Mouse (Mus musculus): Measurements from ENCODE around the gene Ugt1a5. TPM values are rescaled to one million over a fixed set of nuclear protein-coding genes. Genes with fewer than 3 reads are reported as not detected.
"Not testable (repeated sequence)": the region's sequence is repeated elsewhere in the genome, so short reads cannot be mapped to it uniquely, and the experiment has no call there.

Ugt1a5 gene
- polyA plus RNA-seq (2017; shearing (Covaris generic)), result not detected

GRCm38 (mm10) chr1:88165711-88166110, at the start of gene Ugt1a5:
Gene Ugt1a5, plus strand, starts transcription at chr1:88166012.
- no peak for ATAC-seq

DNA sequence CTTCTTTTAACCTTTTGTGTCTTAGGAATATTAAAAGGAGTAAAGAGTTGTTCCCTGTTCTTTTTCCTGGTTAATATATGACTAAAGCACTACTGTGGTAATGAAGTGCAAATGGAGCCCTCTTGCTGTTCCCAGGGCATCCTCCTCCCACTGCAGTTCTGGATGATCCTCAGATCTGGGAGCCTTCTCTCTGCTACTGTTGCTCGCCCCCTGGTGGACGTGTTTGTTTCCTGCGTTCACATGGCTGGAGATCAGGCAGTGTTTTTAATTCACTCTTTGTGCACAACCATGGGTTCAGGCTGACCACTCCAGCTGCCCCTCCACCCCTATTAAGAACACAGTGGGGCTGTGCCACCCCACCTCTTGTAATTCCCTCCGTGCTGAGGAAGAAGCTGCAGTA, 45.3 kb upstream of the Ugt1a5 start:
- ATAC-seq, result not testable (repeated sequence)

DNA sequence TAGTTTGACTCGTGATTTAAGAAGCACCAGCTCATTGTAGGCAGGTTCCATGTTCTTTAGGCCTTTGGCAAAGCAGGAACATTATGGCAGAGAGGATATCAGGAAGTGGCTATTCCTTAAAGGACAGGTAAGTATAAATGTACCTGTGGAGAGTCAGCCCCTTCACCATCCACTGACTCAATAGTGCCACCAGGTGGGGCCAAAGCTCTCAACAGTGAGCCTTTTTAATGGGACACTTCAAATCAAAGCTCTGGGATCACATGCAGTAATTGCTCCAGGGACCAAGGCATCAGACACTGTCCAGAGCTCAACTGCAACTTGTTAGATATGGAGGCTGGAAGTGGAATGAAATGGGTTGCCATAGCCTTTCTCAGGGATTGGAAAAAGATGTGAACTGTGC, 44.3 kb upstream of the Ugt1a5 start:
- ATAC-seq, result not testable (repeated sequence)

DNA sequence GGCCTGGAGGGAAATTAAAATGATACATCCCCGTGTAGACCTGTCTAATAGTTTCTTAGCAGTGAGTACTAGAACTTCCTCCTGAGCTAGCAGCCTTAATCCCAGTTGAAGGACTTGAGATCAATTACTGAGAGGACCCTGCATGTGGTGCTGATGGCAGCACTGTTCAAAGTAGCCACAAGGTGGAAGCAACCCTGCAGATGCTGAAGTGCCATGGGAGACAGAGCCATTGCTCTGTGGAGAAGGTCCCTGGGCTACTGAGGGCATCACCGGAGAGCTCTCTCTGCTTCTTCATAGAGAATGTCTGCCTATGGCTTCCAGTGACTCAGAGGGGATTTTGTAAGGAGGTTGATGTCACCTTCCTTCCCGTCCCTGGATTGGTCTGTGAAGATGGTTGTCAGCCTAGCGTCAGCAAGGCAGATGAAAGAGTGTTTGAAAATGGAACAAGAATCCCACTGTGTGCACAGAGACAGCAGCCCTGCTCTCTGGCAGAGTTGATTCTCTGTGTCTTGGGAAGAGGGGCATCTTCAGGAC, 39.9 kb upstream of the Ugt1a5 start:
- not testable (repeated sequence) for ATAC-seq

DNA sequence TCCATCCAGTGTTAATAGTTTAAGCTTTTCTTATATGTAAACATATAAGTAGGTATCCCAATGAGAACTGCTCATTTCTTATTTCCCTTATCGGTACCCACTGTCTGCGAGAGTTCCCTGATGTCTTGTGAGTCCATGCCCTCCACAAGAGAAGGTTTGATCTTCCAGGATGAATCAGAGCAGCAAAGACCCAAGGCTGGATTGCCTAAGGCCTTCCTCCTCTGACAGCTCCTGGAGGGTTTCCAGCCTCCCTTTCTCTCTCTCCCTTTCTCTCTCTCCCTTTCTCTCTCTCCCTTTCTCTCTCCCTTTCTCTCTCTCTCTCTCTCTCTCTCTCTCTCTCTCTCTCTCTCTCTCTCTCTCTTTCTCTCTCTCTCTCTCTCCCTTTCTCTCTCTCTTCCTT, 36.7 kb upstream of the Ugt1a5 start:
- not testable (repeated sequence) for ATAC-seq

DNA sequence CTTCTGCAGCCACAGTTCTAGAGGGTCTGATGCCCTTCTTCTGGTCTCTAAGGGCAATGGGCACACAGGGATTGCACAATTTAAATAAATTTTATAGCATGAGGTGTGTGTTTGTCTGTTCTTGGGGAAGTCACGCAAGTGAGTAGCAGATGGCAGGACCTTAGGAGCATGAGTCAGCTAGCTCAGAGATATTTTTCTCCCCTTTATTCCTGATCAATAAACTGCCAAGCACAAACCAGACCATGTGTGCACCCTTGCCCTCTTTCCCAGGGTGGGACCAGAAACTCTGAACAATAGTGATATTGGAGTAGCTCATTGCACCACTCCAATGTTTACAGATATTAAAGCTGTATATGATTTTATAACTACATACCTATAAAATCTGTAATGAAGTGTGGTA, 35.6 kb upstream of the Ugt1a5 start:
- ATAC-seq, result not testable (repeated sequence)

DNA sequence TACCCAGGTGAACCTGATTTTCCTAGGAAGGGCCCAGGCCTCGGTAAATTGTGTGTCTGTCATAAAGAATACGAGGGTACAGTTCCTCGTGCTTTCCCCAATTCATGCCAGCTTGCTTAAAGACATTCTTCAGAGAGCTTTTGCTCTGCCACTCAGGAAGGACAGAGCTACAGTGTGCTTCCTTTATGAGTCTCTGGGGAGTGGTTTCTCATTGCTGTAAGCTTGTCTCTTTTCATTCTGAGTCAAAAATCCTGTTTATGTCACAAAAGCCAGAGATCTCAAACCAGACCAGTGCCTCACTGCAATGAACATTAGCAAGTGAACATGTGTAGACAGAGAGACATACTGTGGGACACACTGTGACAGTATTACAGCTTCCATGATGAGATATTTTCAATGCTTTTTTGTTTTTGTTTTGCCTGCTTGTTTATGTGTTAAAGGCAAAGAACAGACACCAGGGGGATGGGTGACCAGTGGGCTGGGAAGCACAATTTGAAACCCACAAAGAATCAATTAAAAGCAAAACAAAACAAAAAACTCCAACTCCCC, 31.8 kb upstream of the Ugt1a5 start:
- ATAC-seq, result peak; percentile 29

- not testable (repeated sequence) for ATAC-seq
These were observed 31.3 kb upstream of the Ugt1a5 start, which contains the start of gene Ugt1a6a for GRCm38 (mm10) chr1:88134457-88135011. Gene Ugt1a6a, plus strand, starts transcription at chr1:88134809.

GRCm38 (mm10) chr1:88135229-88135904, 30.4 kb upstream of the Ugt1a5 start:
- not testable (repeated sequence) for ATAC-seq

DNA sequence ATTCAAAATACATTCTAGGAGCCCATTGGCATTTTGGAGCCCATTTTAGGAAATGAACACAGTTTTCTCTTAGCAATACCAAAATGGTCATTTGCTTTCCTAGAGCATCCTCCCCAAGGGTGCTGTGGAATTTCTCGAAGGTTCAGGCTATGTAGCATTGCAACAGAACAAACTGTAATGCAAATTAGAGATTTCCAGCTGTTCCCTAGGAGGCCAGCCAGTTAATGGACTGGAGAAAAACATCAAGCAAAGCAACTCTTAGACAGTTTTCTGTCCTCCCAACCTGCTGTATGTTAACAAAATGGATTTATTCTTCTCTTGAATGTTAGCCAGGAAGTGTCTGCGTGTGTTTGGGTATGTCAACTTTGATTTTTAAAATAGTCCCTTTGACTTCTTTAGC, 29.2 kb upstream of the Ugt1a5 start:
- ATAC-seq, result no peak

- ATAC-seq, result no peak
These were observed 28.5 kb upstream of the Ugt1a5 start for GRCm38 (mm10) chr1:88137264-88137663.

DNA sequence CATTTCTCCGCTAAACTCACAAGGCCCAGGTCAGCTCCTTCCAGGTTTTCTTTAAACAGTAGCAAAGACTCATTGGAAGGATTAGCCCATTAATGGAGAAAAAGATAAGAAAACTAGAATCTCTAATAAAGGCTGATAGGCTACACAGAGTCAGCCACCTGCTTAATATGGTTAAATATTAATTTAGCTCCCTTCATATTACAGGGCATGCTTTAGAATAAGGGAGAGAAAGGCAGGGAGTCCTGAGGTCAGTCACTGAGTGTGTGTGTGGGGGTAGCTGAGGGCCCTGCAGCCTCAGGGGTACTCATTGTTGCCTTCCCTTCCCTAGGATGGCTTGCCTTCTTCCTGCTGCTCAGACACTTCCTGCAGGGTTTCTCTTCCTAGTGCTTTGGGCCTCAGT, 27.7 kb upstream of the Ugt1a5 start:
- ATAC-seq, result no peak

DNA sequence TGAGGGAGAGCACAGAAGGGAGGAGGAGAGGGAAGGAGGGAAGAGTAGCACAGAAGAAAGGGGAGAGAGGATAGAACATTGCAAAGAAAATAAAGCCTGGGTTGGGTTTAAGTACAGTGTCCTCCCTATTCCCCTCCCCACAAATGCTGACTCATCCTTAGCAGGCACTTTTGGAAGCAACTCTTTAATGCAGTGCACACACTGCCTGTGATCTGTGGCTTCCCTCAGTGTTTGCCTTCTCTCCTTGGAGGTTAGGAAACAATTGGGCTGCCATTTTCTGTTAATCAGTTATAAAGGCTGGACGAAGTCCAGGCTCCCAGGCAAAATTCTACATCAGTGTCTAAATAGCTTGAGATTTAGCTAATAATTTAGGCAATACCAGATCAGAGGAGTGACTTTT, 25.3 kb upstream of the Ugt1a5 start:
- ATAC-seq, result not testable (repeated sequence)

GRCm38 (mm10) chr1:88143966-88144675, 21.7 kb upstream of the Ugt1a5 start:
- ATAC-seq, result not testable (repeated sequence)

- not testable (repeated sequence) for ATAC-seq
These were observed 20.5 kb upstream of the Ugt1a5 start for GRCm38 (mm10) chr1:88145278-88145677.

GRCm38 (mm10) chr1:88150133-88150532, 15.7 kb upstream of the Ugt1a5 start:
- not testable (repeated sequence) for ATAC-seq

- ATAC-seq, result no peak
These were observed 7.4 kb upstream of the Ugt1a5 start for GRCm38 (mm10) chr1:88158430-88158829.

- not testable (repeated sequence) for ATAC-seq
These were observed 6.4 kb downstream of the Ugt1a5 start for GRCm38 (mm10) chr1:88172190-88172589.

GRCm38 (mm10) chr1:88179657-88180056, 13.8 kb downstream of the Ugt1a5 start:
- no peak for ATAC-seq

GRCm38 (mm10) chr1:88186325-88186935, 20.6 kb downstream of the Ugt1a5 start:
- ATAC-seq, result no peak

DNA sequence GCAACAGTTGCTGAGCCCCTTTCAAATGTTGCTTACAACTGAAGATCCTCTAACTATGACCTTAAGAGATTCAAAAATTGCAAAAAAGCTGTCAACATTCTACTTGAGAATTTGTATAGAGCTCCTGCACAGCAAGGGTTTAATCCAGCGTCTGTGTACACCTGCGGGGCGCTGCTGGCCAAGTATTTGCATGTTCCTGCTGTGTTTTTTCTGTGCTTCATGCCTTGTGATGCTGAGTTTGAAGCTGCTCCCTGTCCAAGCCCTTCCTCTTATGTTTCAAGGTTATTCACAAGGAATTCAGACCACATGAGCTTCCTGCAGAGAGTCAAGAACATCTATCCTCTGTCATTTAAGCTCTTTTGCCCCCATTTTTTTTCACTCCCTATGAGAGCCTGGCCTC, 26.3 kb downstream of the Ugt1a5 start:
- ATAC-seq, result no peak

- no peak for ATAC-seq
These were observed 29.9 kb downstream of the Ugt1a5 start for GRCm38 (mm10) chr1:88195687-88196086.

- ATAC-seq, result no peak
These were observed 31.6 kb downstream of the Ugt1a5 start for GRCm38 (mm10) chr1:88197443-88197842.
